Comparison of ENCODE assay signal across 15 mouse cellular contexts in the genomic region with DNA sequence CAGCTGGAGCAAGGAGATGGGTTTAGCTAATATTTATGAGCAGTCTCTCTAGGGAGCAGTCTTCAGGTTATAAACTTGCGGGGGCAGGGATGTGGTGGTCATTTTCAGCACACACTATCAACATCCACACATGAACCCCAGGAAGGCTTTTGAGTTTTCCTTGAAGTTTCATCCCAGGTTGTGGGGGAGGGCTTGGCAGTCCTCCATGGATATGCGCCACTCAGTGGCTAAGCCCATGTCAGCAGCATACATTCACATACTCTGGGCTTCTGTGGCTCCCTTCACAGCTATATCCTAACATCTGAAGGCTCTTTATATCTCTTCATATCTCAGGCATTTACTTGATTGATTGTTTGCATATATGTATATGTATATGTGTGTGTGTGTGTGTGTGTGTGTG. TPM values are rescaled to one million over a fixed set of nuclear protein-coding genes. Genes with fewer than 3 reads are reported as not detected.
DNase-seq lines count a peak whose midpoint lies in the region; ATAC-seq and TF ChIP-seq lines count a peak whose summit lies in the region.
"Had no signal": no experiment of that assay in that cellular context is flagged by ENCODE, and none has a peak within 500 bp of the region (broad histone marks: within the 10 kb centered on the region; RNA-seq: fewer than 3 reads in every experiment).

No protein-coding gene starts in this region.

- H3K9me3 ChIP-seq in forebrain, embryonic 11.5 days (ENCODE audit: control insufficient read depth, low read length) = no peaks in the 10 kb centered on the region
- H3K9me3 ChIP-seq: hindbrain, embryonic 13.5 days; liver, embryonic 13.5 days; midbrain, embryonic 15.5 days; stomach, embryonic 15.5 days had no signal

- peaks cover 8% of the 10 kb centered on the region for H3K4me1 ChIP-seq in lung, adult 2 months (ENCODE audit: control insufficient read depth, insufficient read depth, low read length)
- no peaks in the 10 kb centered on the region for H3K4me1 ChIP-seq in embryonic fibroblast, embryonic 13.5 days (ENCODE audit: control insufficient read depth, insufficient read depth, low read length)
- no peaks in the 10 kb centered on the region for H3K4me1 ChIP-seq in forebrain, embryonic 11.5 days (replicated peaks; ENCODE audit: control insufficient read depth, insufficient read depth, low read length)
- H3K4me1 ChIP-seq: hindbrain, embryonic 13.5 days; midbrain, embryonic 15.5 days; stomach, embryonic 15.5 days had no signal

- TF ChIP-seq CTCF in lung, adult 2 months (IDR thresholded peaks at IDR 0.05; ENCODE audit: insufficient read depth, low read length) = peak; percentile 38
- TF ChIP-seq CTCF in embryonic fibroblast, embryonic 13.5 days (IDR thresholded peaks at IDR 0.05; ENCODE audit: borderline replicate concordance, insufficient read depth, low read length) = peak; percentile 2; the same call in 1 of the 2 replicates

- no peaks in the 10 kb centered on the region for H3K27me3 ChIP-seq in forebrain, embryonic 11.5 days (ENCODE audit: control insufficient read depth, insufficient read depth, low read length)
- H3K27me3 ChIP-seq: hindbrain, embryonic 13.5 days; liver, embryonic 13.5 days; midbrain, embryonic 15.5 days; stomach, embryonic 15.5 days had no signal

- H3K9ac ChIP-seq in forebrain, embryonic 11.5 days (ENCODE audit: low read length) = no peak overlapping the region
- H3K9ac ChIP-seq: hindbrain, embryonic 13.5 days; liver, embryonic 13.5 days; midbrain, embryonic 15.5 days; stomach, embryonic 15.5 days had no signal

- DNase-seq in gastrocnemius, postnatal 10 days = peak; percentile 28
- DNase-seq in gastrocnemius, postnatal 14 days = no peak
- DNase-seq in lung, adult 2 months = no peak
- no peak for DNase-seq in lung, adult 18-20 months
- peak; percentile 18 for DNase-seq in right cerebral cortex, adult 18-20 months
- no peak for DNase-seq in forebrain, embryonic 11.5 days (ENCODE audit: low spot score)
- DNase-seq in gastrocnemius, postnatal 4 days (ENCODE audit: low spot score in 2 of 2) = no peak
- DNase-seq: gastrocnemius, postnatal 25 days; liver, embryonic 13.5 days had no signal

- no peak for ATAC-seq in forebrain, embryonic 11.5 days (replicated peaks; ENCODE audit: low FRiP score)
- ATAC-seq: midbrain, embryonic 15.5 days had no signal

- H3K4me2 ChIP-seq in forebrain, embryonic 11.5 days (ENCODE audit: low read depth, low read length, severe bottlenecking) = no peak overlapping the region
- H3K4me2 ChIP-seq: hindbrain, embryonic 13.5 days; liver, embryonic 13.5 days; midbrain, embryonic 15.5 days; stomach, embryonic 15.5 days had no signal

- no peak overlapping the region for H3K4me3 ChIP-seq in lung, adult 2 months (replicated peaks; ENCODE audit: extremely low read depth, low read depth, low read length)
- H3K4me3 ChIP-seq in embryonic fibroblast, embryonic 13.5 days (ENCODE audit: insufficient read depth, low read length) = no peak overlapping the region
- H3K4me3 ChIP-seq in forebrain, embryonic 11.5 days (ENCODE audit: low read depth, low read length) = no peak overlapping the region
- H3K4me3 ChIP-seq: hindbrain, embryonic 13.5 days; liver, embryonic 13.5 days; midbrain, embryonic 15.5 days; stomach, embryonic 15.5 days had no signal

- no peaks in the 10 kb centered on the region for H3K36me3 ChIP-seq in forebrain, embryonic 11.5 days (ENCODE audit: control insufficient read depth, insufficient read depth, low read length)
- H3K36me3 ChIP-seq: hindbrain, embryonic 13.5 days; liver, embryonic 13.5 days; midbrain, embryonic 15.5 days; stomach, embryonic 15.5 days had no signal

- H3K27ac ChIP-seq in embryonic fibroblast, embryonic 13.5 days (ENCODE audit: insufficient read depth, low read length) = no peak overlapping the region
- H3K27ac ChIP-seq in forebrain, embryonic 11.5 days (ENCODE audit: low read depth, low read length) = no peak overlapping the region
- H3K27ac ChIP-seq: hindbrain, embryonic 13.5 days; liver, embryonic 13.5 days; midbrain, embryonic 15.5 days; stomach, embryonic 15.5 days had no signal

- TF ChIP-seq POLR2A in lung, adult 2 months (IDR thresholded peaks at IDR 0.05; ENCODE audit: borderline replicate concordance, extremely low read depth, low read depth, low read length) = no peak
- TF ChIP-seq POLR2A in embryonic fibroblast, embryonic 13.5 days (IDR thresholded peaks at IDR 0.05; ENCODE audit: low read depth, low read length) = no peak

- 64% methylated on average over 2 of the region's 2 CpGs for WGBS in lung, adult 2 months
- 92% methylated on average over 2 of the region's 2 CpGs for WGBS in forebrain, embryonic 11.5 days

- intact Hi-C loops in gastrocnemius, postnatal 14 days (cut with DNase I; ENCODE audit: low total_unique reads) = no loop called here

RNA-seq across cellular contexts. Expression of a gene that starts 46.3 kb away (rescaled TPM):
- not detected for total RNA-seq in gastrocnemius, postnatal 10 days (2021)
- not detected for total RNA-seq in gastrocnemius, postnatal 14 days (2021)
- polyA plus RNA-seq in lung, adult 2 months (2012; rRNA removed) = 2.0 and 2.5 TPM in 2 replicates
- polyA plus RNA-seq in embryonic fibroblast, embryonic 13.5 days (2011; ENCODE audit: insufficient read length, low read depth, missing spikeins) = not detected in 2 replicates
- polyA plus RNA-seq in forebrain, embryonic 11.5 days (2014; fragmentation: Nextera tagmentation; extraction: Ambion mirVana) = not detected in 2 replicates
- not detected for total RNA-seq in gastrocnemius, postnatal 4 days (2021)
- total RNA-seq: gastrocnemius, postnatal 25 days; layer of hippocampus, adult 8-10 months had no signal
- polyA plus RNA-seq: C2C12; hindbrain, embryonic 13.5 days; liver, embryonic 13.5 days; midbrain, embryonic 15.5 days had no signal

Comparison
In these comparisons a context has a peak if more than half of its experiments do, and no peak if none do; other contexts are left out.
1. DNase-seq: peak in gastrocnemius, postnatal 10 days (single experiment) and right cerebral cortex, adult 18-20 months (single experiment); none in gastrocnemius, postnatal 14 days (single experiment), lung, adult 2 months (single experiment), lung, adult 18-20 months (0 of 2), forebrain, embryonic 11.5 days (single experiment) and gastrocnemius, postnatal 4 days (0 of 2).